Mouse (Mus musculus) thymus, postnatal 25 days (tissue): ENCODE data around the gene Cep57.
"Not testable (repeated sequence)": the region's sequence is repeated elsewhere in the genome, so short reads cannot be mapped to it uniquely, and the experiment has no call there.

Experiments used
- DNase-seq: peaks from one replicate; pipeline ENCODE4 v3.0.0; 2022

Gene Cep57

GRCm38 (mm10) chr9:13790864-13791263, 36.0 kb downstream of the Cep57 start:
- DNase-seq = not testable (repeated sequence)

GRCm38 (mm10) chr9:13781985-13782384, 44.9 kb downstream of the Cep57 start:
- DNase-seq = no peak

DNA sequence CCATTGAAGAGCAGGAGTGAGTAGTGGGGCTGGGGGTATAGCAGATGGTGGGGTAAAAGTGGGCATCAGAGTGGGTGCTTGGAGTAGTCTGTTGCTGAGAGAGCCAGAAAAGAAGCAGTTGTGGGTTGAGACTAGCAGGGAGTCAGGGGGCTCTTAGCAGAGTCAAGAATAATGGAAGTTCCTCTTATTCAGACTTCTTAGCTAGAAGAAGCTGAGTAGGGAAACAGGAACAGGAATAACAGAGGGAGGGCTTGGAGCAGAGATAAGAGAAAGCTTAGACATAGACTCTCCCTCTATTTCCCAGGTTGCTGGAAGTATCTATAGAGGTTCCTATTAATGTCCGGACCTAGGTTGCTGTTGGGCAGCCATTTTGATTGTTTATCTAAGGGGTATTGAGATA, 52.2 kb downstream of the Cep57 start:
- no peak for DNase-seq

DNA sequence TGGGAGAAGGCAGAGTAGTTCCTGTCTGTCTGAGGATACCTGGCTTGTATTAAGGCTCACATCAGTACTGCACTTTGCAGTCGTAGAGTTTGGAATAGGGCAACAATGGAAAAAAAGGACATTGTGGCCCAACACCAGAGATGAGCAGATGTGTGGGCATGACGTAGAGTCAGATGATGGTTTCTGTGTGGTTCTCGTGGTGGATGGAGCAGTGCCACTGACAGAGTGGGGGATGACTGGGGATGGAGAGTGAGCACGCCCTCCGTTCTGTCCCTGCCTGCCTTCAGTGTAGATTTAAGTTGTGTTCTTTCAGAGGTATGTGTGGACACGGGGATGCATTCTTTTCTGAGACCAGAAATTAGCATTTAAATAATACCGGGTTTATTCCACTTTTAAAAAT, 60.3 kb downstream of the Cep57 start:
- no peak for DNase-seq

DNA sequence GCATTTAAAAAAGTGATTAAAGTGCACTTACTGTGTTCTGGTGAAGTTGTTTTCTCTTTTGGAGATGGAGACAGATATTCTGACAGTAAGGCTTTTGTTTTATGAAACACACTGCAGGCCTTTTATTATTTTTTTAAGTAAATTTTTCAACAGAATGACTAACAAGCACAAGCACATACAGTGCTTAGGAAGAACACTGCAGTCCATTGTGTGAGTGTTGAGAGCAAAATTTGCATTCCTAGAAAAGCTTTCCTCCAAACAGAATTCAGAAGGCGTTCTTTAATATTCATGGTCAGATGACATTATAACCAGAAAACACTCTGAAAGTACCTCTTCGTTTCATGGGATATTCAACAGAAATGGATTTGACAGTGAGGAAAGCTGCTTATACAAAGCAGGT, 61.3 kb downstream of the Cep57 start:
- no peak for DNase-seq

DNA sequence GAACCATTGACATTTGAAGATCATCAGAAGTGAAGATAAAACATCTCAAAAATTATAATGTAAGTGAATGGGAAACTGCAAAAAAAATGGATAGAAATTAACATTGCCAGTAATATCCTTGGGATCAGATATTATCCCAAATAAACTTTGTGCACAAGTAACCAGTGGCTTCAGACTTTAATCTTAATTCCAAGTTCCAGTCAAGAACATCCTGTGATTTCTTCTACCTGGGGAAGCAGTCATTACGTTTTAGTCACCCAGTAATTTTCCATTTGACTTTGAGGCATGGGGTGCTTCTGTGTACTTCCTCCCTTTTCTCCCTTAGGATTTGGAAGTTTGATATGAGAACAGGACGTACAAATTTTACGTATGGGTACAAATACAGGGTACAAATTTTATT, 66.5 kb downstream of the Cep57 start:
- DNase-seq = no peak
